Mouse (Mus musculus) G1E (cell line): Measurements from ENCODE around the gene Zbtb24. TPM values are rescaled to one million over a fixed set of nuclear protein-coding genes. Genes with fewer than 3 reads are reported as not detected.
"Not testable (repeated sequence)": the region's sequence is repeated elsewhere in the genome, so short reads cannot be mapped to it uniquely, and the experiment has no call there.

Experiments
- ATAC-seq: 2 replicates; pipeline ENCODE4 v1.8.0; 2016; ENCODE audit warnings: mild to moderate bottlenecking; ENCODE audit not compliant: insufficient number of reproducible peaks, poor library complexity, low FRiP score, severe bottlenecking; ENCODE audit errors: extremely low read depth
- DNase-seq: peaks from one replicate; pipeline ENCODE4 v3.0.0; 2012; ENCODE audit warnings: low spot score
- H3K27me3 ChIP-seq: 2 replicates; pipeline ENCODE4 v1.6.1; 2012; ENCODE audit warnings: mild to moderate bottlenecking, low read length, inconsistent platforms; ENCODE audit not compliant: insufficient read depth
- H3K36me3 ChIP-seq: replicated peaks from 2 replicates; pipeline ENCODE3; 2012; ENCODE audit warnings: mild to moderate bottlenecking, inconsistent platforms
- H3K4me1 ChIP-seq: 2 replicates; pipeline ENCODE4 v1.6.1; 2012; ENCODE audit warnings: low read depth, low read length, inconsistent platforms, mixed read lengths; ENCODE audit not compliant: insufficient read depth
- H3K4me3 ChIP-seq: 2 replicates; pipeline ENCODE4 v1.5.1; 2012; ENCODE audit warnings: low read depth, mild to moderate bottlenecking, inconsistent platforms, low read length, moderate library complexity, mixed read lengths
- H3K9me3 ChIP-seq: replicated peaks from 2 replicates; pipeline ENCODE4 v1.6.1; 2012; ENCODE audit warnings: inconsistent platforms
- CTCF ChIP-seq: IDR thresholded peaks from 2 replicates; pipeline ENCODE4 v1.5.1; 2012; ENCODE audit warnings: low read depth, low read length, inconsistent platforms, mixed read lengths
- GATA1 ChIP-seq: IDR thresholded peaks from 2 replicates; pipeline ENCODE4 v1.6.1; 2012; ENCODE audit warnings: borderline replicate concordance, low read length, inconsistent platforms, mixed read lengths
- GATA2 ChIP-seq: IDR thresholded peaks from 2 replicates; pipeline ENCODE4 v1.6.1; 2012; ENCODE audit warnings: low read depth, low read length, inconsistent platforms, borderline replicate concordance
- POLR2AphosphoS5 ChIP-seq: IDR thresholded peaks from 2 replicates; pipeline ENCODE4 v1.6.1; 2012; ENCODE audit warnings: low read depth, low read length, inconsistent platforms; ENCODE audit not compliant: insufficient replicate concordance
- TAL1 ChIP-seq: conservative IDR thresholded peaks from 2 replicates; pipeline ENCODE4 v1.6.1; 2012; ENCODE audit warnings: low read depth, low read length, inconsistent platforms, mixed read lengths
- polyA plus RNA-seq: library from polyadenylated mRNA; stranded (reverse); fragments of >175 nt; gene quantifications from 2 replicates; pipeline ENCODE4 v1.2.3, GENCODE M21; 2012
- total RNA-seq, 2 experiments: library from RNA; stranded (forward) in 1 of 2; stranded (reverse) in 1 of 2; fragments of 200-1000 nt in 1 of 2; fragments of >200 nt in 1 of 2; fragmentation: Nextera tagmentation in 1 of 2; gene quantifications; 2 replicates each; pipeline ENCODE4 v1.2.3; 2014 to 2017

The Zbtb24 gene
- total and polyA plus RNA-seq, 3 experiments, result 13.7 to 34.0 (median 28.5) TPM

DNA sequence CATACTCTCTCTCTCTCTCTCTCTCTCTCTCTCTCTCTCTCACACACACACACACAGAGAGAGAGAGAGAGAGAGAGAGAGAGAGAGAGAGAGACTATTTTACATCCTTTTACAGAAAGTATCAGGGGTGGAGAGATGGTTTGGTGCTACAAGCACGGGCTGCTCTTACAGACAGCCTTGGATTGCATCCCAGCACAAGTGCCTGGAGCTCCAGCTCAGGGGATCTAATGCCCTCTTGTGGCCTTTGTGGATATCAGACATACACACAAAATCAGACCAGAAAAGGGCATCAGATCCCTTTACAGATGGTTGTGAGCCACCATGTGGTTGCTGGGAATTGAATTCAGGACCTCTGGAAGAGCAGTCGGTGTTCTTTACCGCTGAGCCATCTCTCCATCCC, 55.3 kb downstream of the Zbtb24 start:
- TF ChIP-seq CTCF, result peak; percentile 29; the same call in 1 of the 2 replicates
- H3K4me1 ChIP-seq, H3K9me3 ChIP-seq, DNase-seq, H3K4me3 ChIP-seq, ATAC-seq, H3K36me3 ChIP-seq: not testable (repeated sequence)
- peaks cover 30% of the 10 kb centered on the region for H3K27me3 ChIP-seq

DNA sequence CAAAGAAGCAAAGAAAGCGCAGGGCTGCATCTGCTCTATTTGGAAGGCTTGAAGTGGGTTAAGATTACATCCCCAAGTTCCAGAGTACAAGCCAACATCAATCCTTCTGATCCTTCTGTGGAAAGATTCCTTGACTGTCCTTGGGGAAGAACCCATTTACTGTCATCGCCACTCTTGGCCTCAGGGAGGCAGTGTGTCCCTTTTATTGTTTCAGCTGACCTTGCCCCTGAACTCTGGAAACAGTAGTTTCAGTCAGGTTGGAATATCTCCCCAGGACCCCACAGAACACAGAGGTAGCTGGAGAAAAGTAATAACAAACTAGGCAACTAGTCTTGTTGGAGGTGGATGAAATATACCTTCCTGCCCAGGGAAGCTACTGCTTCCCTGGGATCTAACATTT, 59.0 kb downstream of the Zbtb24 start:
- no peak for DNase-seq
- no peak overlapping the region for H3K4me3 ChIP-seq
- no peak for ATAC-seq
- no peaks in the 10 kb centered on the region for H3K36me3 ChIP-seq
- H3K4me1 ChIP-seq, result no peaks in the 10 kb centered on the region
- H3K27me3 ChIP-seq, result peaks cover 45% of the 10 kb centered on the region
- no peaks in the 10 kb centered on the region for H3K9me3 ChIP-seq
- TF ChIP-seq POLR2AphosphoS5, result no peak
- no peak for TF ChIP-seq GATA2
- no peak for TF ChIP-seq GATA1
- TF ChIP-seq CTCF, result no peak
- TF ChIP-seq TAL1, result no peak

DNA sequence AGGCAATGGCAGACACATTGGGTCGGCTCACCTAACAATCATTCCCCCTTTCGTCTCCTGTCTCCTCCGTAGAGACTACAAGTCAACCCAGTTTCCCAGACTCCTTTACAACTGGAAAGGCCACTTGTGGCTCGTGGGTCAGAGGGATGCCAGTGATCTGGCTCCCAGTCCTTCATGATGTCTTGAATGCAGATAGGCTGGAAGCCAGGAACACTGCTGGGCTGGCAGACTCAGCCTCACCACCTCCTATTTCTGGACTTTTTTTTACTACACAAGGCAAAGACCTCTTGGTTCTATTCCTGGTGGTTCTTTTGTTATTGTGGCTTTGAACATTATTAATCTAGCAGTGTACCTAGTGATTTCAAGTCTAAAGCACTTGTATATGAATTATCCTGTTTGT, 64.1 kb downstream of the Zbtb24 start:
- Histone ChIP-seq H3K4me1 (peaks cover 4% of the 10 kb centered on the region), H3K36me3 (no peaks in the 10 kb centered on the region), H3K27me3 (peaks cover 33% of the 10 kb centered on the region), H3K9me3 (no peaks in the 10 kb centered on the region), H3K4me3 (no peak overlapping the region)
- ATAC-seq (no peak), DNase-seq (no peak)
- TF ChIP-seq GATA2, result no peak
- no peak for TF ChIP-seq CTCF
- TF ChIP-seq GATA1, result no peak
- TF ChIP-seq POLR2AphosphoS5, result no peak
- no peak for TF ChIP-seq TAL1

DNA sequence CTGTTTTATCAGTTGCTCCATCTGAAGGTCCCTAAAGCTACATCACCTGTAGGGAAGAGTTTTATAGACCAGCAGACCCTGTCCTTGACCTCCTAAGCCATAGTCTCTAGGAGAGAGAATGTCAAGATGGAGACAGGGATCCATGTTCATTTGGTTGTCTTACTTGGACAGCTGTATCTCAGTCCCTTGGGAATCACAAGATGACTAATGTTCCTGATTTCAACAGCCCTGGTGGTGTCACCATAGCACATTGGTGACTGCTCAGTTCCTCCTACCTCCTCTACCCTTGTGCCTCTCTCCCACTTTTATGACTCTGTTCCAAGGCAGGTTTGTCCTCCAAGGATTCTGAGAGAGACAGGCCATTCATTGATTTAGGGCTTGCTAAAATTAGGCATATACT, 64.7 kb downstream of the Zbtb24 start:
- no peak overlapping the region for H3K4me3 ChIP-seq
- no peaks in the 10 kb centered on the region for H3K9me3 ChIP-seq
- ATAC-seq (no peak), DNase-seq (no peak)
- peaks cover 27% of the 10 kb centered on the region for H3K27me3 ChIP-seq
- TF ChIP-seq CTCF, result no peak
- TF ChIP-seq POLR2AphosphoS5, result no peak
- TF ChIP-seq GATA1, result no peak
- TF ChIP-seq TAL1, result no peak
- TF ChIP-seq GATA2, result no peak
- H3K4me1 ChIP-seq, result peaks cover 4% of the 10 kb centered on the region
- H3K36me3 ChIP-seq, result no peaks in the 10 kb centered on the region

Other genes with a start within 250 kb of the Zbtb24 start
- 27.0 and 32.6 TPM in 2 replicates for gene Fig4, start 147.1 kb upstream of the Zbtb24 start, total RNA-seq (2014; fragmentation: Nextera tagmentation)
- 31.3 and 35.6 TPM in 2 replicates for gene Fig4, start 147.1 kb upstream of the Zbtb24 start, total RNA-seq (2017)
- 3.5 and 3.9 TPM in 2 replicates for gene Fig4, start 147.1 kb upstream of the Zbtb24 start, polyA plus RNA-seq
- not detected in 2 replicates for gene Ak9, start 146.4 kb upstream of the Zbtb24 start, total RNA-seq (2014; fragmentation: Nextera tagmentation)
- not detected in 2 replicates for gene Ak9, start 146.4 kb upstream of the Zbtb24 start, total RNA-seq (2017)
- not detected in 2 replicates for gene Ak9, start 146.4 kb upstream of the Zbtb24 start, polyA plus RNA-seq
- 29.6 and 34.6 TPM in 2 replicates for gene Mical1, start 25.9 kb downstream of the Zbtb24 start, total RNA-seq (2014; fragmentation: Nextera tagmentation)
- 24.9 and 26.7 TPM in 2 replicates for gene Mical1, start 25.9 kb downstream of the Zbtb24 start, total RNA-seq (2017)
- gene Mical1, start 25.9 kb downstream of the Zbtb24 start, polyA plus RNA-seq, result 38.7 and 48.6 TPM in 2 replicates
- gene Smpd2, start 40.0 kb downstream of the Zbtb24 start, total RNA-seq (2014; fragmentation: Nextera tagmentation), result 12.6 and 13.6 TPM in 2 replicates
- 6.6 and 9.1 TPM in 2 replicates for gene Smpd2, start 40.0 kb downstream of the Zbtb24 start, total RNA-seq (2017)
- gene Smpd2, start 40.0 kb downstream of the Zbtb24 start, polyA plus RNA-seq, result 12.2 and 12.9 TPM in 2 replicates
- gene Ppil6, start 40.1 kb downstream of the Zbtb24 start, total RNA-seq (2014; fragmentation: Nextera tagmentation), result not detected in 2 replicates
- 0.16 and 0.29 TPM in 2 replicates for gene Ppil6, start 40.1 kb downstream of the Zbtb24 start, total RNA-seq (2017)
- gene Ppil6, start 40.1 kb downstream of the Zbtb24 start, polyA plus RNA-seq, result 0.12 and 0.14 TPM in 2 replicates
- 127 and 140 TPM in 2 replicates for gene Cd164, start 69.0 kb downstream of the Zbtb24 start, total RNA-seq (2014; fragmentation: Nextera tagmentation)
- gene Cd164, start 69.0 kb downstream of the Zbtb24 start, total RNA-seq (2017), result 90.8 and 106 TPM in 2 replicates
- gene Cd164, start 69.0 kb downstream of the Zbtb24 start, polyA plus RNA-seq, result 156 and 183 TPM in 2 replicates